Mouse (Mus musculus) heart, adult 2 months (tissue): ENCODE measurements at regions not wholly inside any gene's neighbourhood (a gene's known extent, or its start where the extent isn't known, plus 50 kb on each side); places are given as distances from the start of the nearest gene placed in this dataset.

Source experiments
- DNase-seq, 2 experiments: peaks; one replicate each; pipeline ENCODE4 v3.0.0; 2021
- H3K27ac ChIP-seq: fragments of 200-600 bp; 2 replicates; pipeline ENCODE4 v1.8.1; 2022
- H3K27me3 ChIP-seq: fragments of 200-500 bp; 2 replicates; pipeline ENCODE4 v1.6.1; 2012; ENCODE audit warnings: mild to moderate bottlenecking, low read length, inconsistent platforms, mixed read lengths; ENCODE audit not compliant: control insufficient read depth, insufficient read depth
- H3K36me3 ChIP-seq: fragments of 200-500 bp; 2 replicates; pipeline ENCODE4 v1.6.1; 2012; ENCODE audit warnings: low read length, inconsistent platforms; ENCODE audit not compliant: control insufficient read depth, insufficient read depth
- H3K4me1 ChIP-seq: fragments of 200-500 bp; 2 replicates; pipeline ENCODE4 v1.6.1; 2011; ENCODE audit warnings: low read length; ENCODE audit not compliant: control insufficient read depth, insufficient read depth
- H3K4me3 ChIP-seq: fragments of 200-600 bp; 2 replicates; pipeline ENCODE4 v1.8.1; 2022
- H3K79me2 ChIP-seq: fragments of 200-500 bp; replicated peaks from 2 replicates; pipeline ENCODE4 v1.6.1; 2012; ENCODE audit warnings: mild to moderate bottlenecking, inconsistent platforms, low read length, moderate library complexity, mixed read lengths; ENCODE audit not compliant: control insufficient read depth, insufficient read depth
- H3K9ac ChIP-seq: fragments of 200-500 bp; 2 replicates; pipeline ENCODE4 v1.6.1; 2012; ENCODE audit warnings: low read depth, mild to moderate bottlenecking, control low read depth, inconsistent platforms, low read length, mixed read lengths
- CTCF ChIP-seq: fragments of 200-600 bp; IDR thresholded peaks from 2 replicates; pipeline ENCODE4 v1.8.1; 2022; ENCODE audit warnings: antibody characterized with exemption, mild to moderate bottlenecking, moderate library complexity
- EP300 ChIP-seq: fragments of 200-500 bp; IDR thresholded peaks from 2 replicates; pipeline ENCODE4 v1.6.1; 2011; ENCODE audit warnings: low read depth, low read length, control low read depth; ENCODE audit not compliant: insufficient read depth
- POLR2A ChIP-seq: fragments of 200-500 bp; IDR thresholded peaks from 2 replicates; pipeline ENCODE4 v1.6.1; 2011; ENCODE audit warnings: mild to moderate bottlenecking, low read depth, low read length, control low read depth; ENCODE audit not compliant: insufficient read depth
- WGBS: fragments of 180-500 bp; shearing (Covaris S2); methylation state at CpG from one replicate; pipeline ENCODE4 v1.1.7; 2018; 5-methylcytosine and 5-hydroxymethylcytosine counted together
- intact Hi-C: fragments of 180-260 bp; cut with DNase I; formaldehyde crosslinking; loops from one replicate; pipeline ENCODE4 v1.15.1; 2025

GRCm38 (mm10) chr14:61863475-61863874, 256.2 kb downstream of the Kcnrg start:
- TF ChIP-seq EP300 (no peak), POLR2A (no peak), CTCF (no peak)
- peak in 1 of 2 experiments; percentile 13 for DNase-seq
- H3K9ac ChIP-seq, result no peak overlapping the region
- intact Hi-C loops, result no loop called here
- no peak overlapping the region for H3K27ac ChIP-seq
- H3K79me2 ChIP-seq, result no peaks in the 10 kb centered on the region
- 49% methylated on average over 2 of the region's 2 CpGs for WGBS
- H3K36me3 ChIP-seq, result no peaks in the 10 kb centered on the region
- H3K4me1 ChIP-seq, result no peaks in the 10 kb centered on the region; the same call in 1 of the 2 replicates
- H3K4me3 ChIP-seq, result no peak overlapping the region
- H3K27me3 ChIP-seq, result no peaks in the 10 kb centered on the region

GRCm38 (mm10) chr14:61866532-61867268, 259.4 kb downstream of the Kcnrg start:
- WGBS, result 73% methylated on average over 3 of the region's 3 CpGs
- Histone ChIP-seq H3K27ac (no peak overlapping the region), H3K79me2 (no peaks in the 10 kb centered on the region), H3K36me3 (no peaks in the 10 kb centered on the region), H3K27me3 (no peaks in the 10 kb centered on the region), H3K4me1 (no peaks in the 10 kb centered on the region; the same call in 1 of the 2 replicates), H3K9ac (no peak overlapping the region), H3K4me3 (no peak overlapping the region)
- no peak for TF ChIP-seq POLR2A
- no peak for DNase-seq
- intact Hi-C loops, result no loop called here

GRCm38 (mm10) chr14:61874206-61874605, 266.9 kb downstream of the Kcnrg start:
- TF ChIP-seq CTCF (no peak), POLR2A (no peak), EP300 (no peak)
- intact Hi-C loops, result no loop called here
- Histone ChIP-seq H3K27me3 (no peaks in the 10 kb centered on the region), H3K27ac (no peak overlapping the region), H3K4me3 (no peak overlapping the region), H3K4me1 (no peaks in the 10 kb centered on the region), H3K9ac (no peak overlapping the region), H3K79me2 (no peaks in the 10 kb centered on the region), H3K36me3 (no peaks in the 10 kb centered on the region)
- DNase-seq, result no peak

- intact Hi-C loops, result no loop called here
- 65% methylated on average over 2 of the region's 2 CpGs for WGBS
- no peak overlapping the region for H3K9ac ChIP-seq
Observed at GRCm38 (mm10) chr14:61879416-61879815, 272.2 kb downstream of the Kcnrg start.

GRCm38 (mm10) chr14:61880514-61881259, 273.4 kb downstream of the Kcnrg start:
- Histone ChIP-seq H3K36me3 (no peaks in the 10 kb centered on the region), H3K4me1 (no peaks in the 10 kb centered on the region), H3K79me2 (no peaks in the 10 kb centered on the region), H3K4me3 (no peak overlapping the region), H3K9ac (no peak overlapping the region), H3K27me3 (no peaks in the 10 kb centered on the region), H3K27ac (no peak overlapping the region)
- TF ChIP-seq EP300, result no peak
- no peak for TF ChIP-seq CTCF
- no peak for TF ChIP-seq POLR2A
- intact Hi-C loops, result no loop called here
- WGBS, result 41% methylated on average over 9 of the region's 9 CpGs
- no peak for DNase-seq

More at GRCm38 (mm10) chr14:61879416-61879815, 272.2 kb downstream of the Kcnrg start:
- Histone ChIP-seq H3K36me3 (no peaks in the 10 kb centered on the region), H3K4me1 (no peaks in the 10 kb centered on the region), H3K27me3 (no peaks in the 10 kb centered on the region), H3K4me3 (no peak overlapping the region), H3K79me2 (no peaks in the 10 kb centered on the region), H3K27ac (no peak overlapping the region)
- DNase-seq, result no peak
- TF ChIP-seq EP300 (no peak), CTCF (no peak), POLR2A (no peak)
